Mouse (Mus musculus) forebrain, postnatal 0 days (tissue): Measurements from ENCODE around the gene Arid3a. TPM values are rescaled to one million over a fixed set of nuclear protein-coding genes. Genes with fewer than 3 reads are reported as not detected.
A peak's percentile ranks its signal among the peaks of the same experiment; 100 is the strongest.
"Not testable (repeated sequence)": the region's sequence is repeated elsewhere in the genome, so short reads cannot be mapped to it uniquely, and the experiment has no call there.

ENCODE experiments used
- ATAC-seq: fragments of 200-750 bp; cut with Nextera tagmentation; 2 replicates; pipeline ENCODE4 v1.8.0; 2017; ENCODE audit warnings: mild to moderate bottlenecking, moderate library complexity
- DNase-seq: peaks from one replicate; pipeline ENCODE4 v3.0.0-alpha.2; 2015
- H3K27ac ChIP-seq: fragments of 300-500 bp; sonication (generic); 2 replicates; pipeline ENCODE4 v1.5.1; 2014; ENCODE audit warnings: low read depth, mild to moderate bottlenecking, antibody characterized with exemption, low read length, moderate library complexity, mixed read lengths
- H3K27me3 ChIP-seq: fragments of 300-500 bp; sonication (generic); 2 replicates; pipeline ENCODE4 v1.6.1; 2014; ENCODE audit warnings: mild to moderate bottlenecking, low read length, mixed read lengths; ENCODE audit not compliant: insufficient read depth
- H3K36me3 ChIP-seq: fragments of 300-500 bp; sonication (generic); 2 replicates; pipeline ENCODE4 v1.6.1; 2014; ENCODE audit warnings: mild to moderate bottlenecking, moderate library complexity; ENCODE audit not compliant: insufficient read depth
- H3K4me1 ChIP-seq: fragments of 300-500 bp; sonication (generic); 2 replicates; pipeline ENCODE4 v1.6.1; 2014; ENCODE audit warnings: antibody characterized with exemption; ENCODE audit not compliant: insufficient read depth
- H3K4me2 ChIP-seq: fragments of 300-500 bp; sonication (generic); 2 replicates; pipeline ENCODE4 v1.6.1; 2014; ENCODE audit warnings: low read depth, mild to moderate bottlenecking, moderate library complexity
- H3K4me3 ChIP-seq: fragments of 300-500 bp; sonication (generic); 2 replicates; pipeline ENCODE4 v1.5.1; 2014; ENCODE audit warnings: low read depth, low read length, mixed read lengths
- H3K9ac ChIP-seq: fragments of 300-500 bp; sonication (generic); 2 replicates; pipeline ENCODE4 v1.6.1; 2014; ENCODE audit warnings: mild to moderate bottlenecking
- H3K9me3 ChIP-seq: fragments of 300-500 bp; sonication (generic); 2 replicates; pipeline ENCODE4 v1.6.1; 2016; ENCODE audit warnings: low read length
- CTCF ChIP-seq: sonication (generic); IDR thresholded peaks from 2 replicates; pipeline ENCODE4 v1.5.1; 2016; ENCODE audit warnings: antibody characterized with exemption, control low read depth, low read depth
- WGBS: fragments of 180-500 bp; shearing (Covaris S2); extraction: QIAGEN DNeasy Blood & Tissue Kit; methylation state at CpG from one replicate; pipeline ENCODE4 v1.1.7; 2014; 5-methylcytosine and 5-hydroxymethylcytosine counted together
- polyA plus RNA-seq: library from polyadenylated mRNA; unstranded; fragments of >200 nt; fragmentation: Nextera tagmentation; extraction: Ambion mirVana; gene quantifications from 2 replicates; pipeline ENCODE4 v1.2.1, GENCODE M21; 2015
- total RNA-seq: library from RNA; depleted of rRNA; stranded (reverse); fragments of >200 nt; gene quantifications from 2 replicates; pipeline ENCODE4 v1.2.3, GENCODE M21; 2014

Arid3a gene
- total and polyA plus RNA-seq, 2 experiments from 2014 or later = 2.1 to 7.9 TPM

DNA sequence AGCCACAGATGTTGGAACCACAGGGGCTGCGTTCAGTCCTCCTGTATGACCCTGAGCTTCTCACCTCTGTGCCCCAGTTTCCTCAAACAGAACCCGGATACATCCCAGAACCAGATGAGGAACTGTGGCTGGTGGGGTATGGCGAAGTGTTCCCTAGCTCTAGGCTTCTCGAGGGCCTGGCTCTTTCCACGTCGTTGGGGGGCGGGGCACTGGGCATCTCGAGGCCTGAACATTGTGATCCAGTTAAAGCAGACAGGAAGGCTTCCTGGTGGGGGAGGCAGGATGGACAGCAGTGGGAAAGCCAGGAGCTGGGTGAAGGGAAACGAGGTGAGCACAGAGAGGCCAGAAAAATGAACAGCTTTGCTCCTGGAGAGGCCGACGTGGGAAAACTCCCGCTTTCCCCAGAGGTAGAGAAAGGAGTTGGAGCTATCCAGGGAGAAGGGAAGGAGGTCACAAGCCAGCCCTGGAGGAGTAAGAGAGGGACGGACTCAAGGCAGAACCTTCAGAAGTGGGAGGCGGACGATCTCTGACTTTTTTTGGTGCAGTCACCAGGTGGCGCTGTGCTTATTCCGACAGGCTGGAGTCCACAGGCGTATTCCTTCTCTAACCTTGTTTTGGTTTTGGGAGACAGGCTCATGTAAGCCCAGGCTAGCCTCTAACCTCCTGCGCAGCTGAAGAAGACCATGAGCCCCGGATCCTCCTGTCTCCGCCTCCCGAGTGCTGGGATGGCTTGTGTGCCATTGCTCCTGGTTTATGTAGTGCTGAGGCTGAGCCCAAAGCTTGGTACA, 43.4 kb upstream of the Arid3a start:
- peak; percentile 84 for DNase-seq
- Histone ChIP-seq H3K4me3 (no peak overlapping the region), H3K4me2 (no peak overlapping the region), H3K27me3 (peaks cover 5% of the 10 kb centered on the region; the same call in 1 of the 2 replicates), H3K4me1 (no peaks in the 10 kb centered on the region), H3K36me3 (no peaks in the 10 kb centered on the region), H3K27ac (no peak overlapping the region), H3K9ac (no peak overlapping the region), H3K9me3 (no peaks in the 10 kb centered on the region)
- ATAC-seq = peak; percentile 67
- TF ChIP-seq CTCF = peak; percentile 84
- 15% methylated on average over 22 of the region's 22 CpGs for WGBS

DNA sequence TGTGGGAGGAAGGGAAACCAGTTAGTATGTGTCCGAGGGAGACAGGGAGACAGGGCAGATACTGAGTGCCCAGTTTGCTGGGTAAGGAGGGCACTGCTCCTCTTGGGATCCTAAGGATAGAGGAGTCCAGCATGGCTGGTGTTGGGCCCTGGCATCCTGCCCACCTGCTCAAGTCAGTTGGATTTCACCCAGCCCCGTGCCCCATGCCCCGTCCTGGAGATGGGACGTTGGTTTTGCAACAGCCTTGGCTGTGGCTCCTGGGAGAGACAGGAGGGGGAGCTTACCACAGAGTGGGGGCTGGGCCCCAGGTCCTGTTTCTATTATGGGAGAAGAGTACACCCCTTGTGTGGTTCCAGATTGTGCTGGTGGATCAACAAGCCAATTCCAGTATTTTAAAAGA, 42.4 kb upstream of the Arid3a start:
- no peak overlapping the region for H3K9ac ChIP-seq
- no peak overlapping the region for H3K27ac ChIP-seq
- WGBS = 45% methylated on average over 4 of the region's 4 CpGs
- H3K27me3 ChIP-seq = peaks cover 5% of the 10 kb centered on the region; the same call in 1 of the 2 replicates
- H3K4me3 ChIP-seq = no peak overlapping the region
- H3K4me1 ChIP-seq = no peaks in the 10 kb centered on the region
- no peak for TF ChIP-seq CTCF
- DNase-seq (no peak), ATAC-seq (no peak)
- no peak overlapping the region for H3K4me2 ChIP-seq
- H3K9me3 ChIP-seq = no peaks in the 10 kb centered on the region
- no peaks in the 10 kb centered on the region for H3K36me3 ChIP-seq

DNA sequence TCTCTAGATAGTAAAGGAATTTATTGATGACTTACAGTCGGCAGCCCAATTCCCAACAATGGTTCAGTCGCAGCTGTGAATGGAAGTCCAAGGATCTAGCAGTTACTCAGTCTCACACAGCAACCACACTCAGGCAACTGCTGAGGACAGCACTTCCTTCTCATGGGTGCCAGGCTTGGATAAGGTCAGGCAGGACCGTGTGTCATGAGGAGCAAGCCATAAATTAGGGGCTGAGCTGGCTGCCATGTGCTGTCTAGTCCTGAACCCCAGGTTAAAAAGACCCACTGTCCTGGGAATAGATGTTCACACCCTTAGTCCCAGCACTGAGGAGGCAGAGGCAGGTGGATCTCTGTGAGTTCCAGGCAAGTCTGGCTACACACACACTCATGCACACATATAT, 41.9 kb upstream of the Arid3a start:
- not testable (repeated sequence) for H3K27me3 ChIP-seq, H3K4me3 ChIP-seq, DNase-seq, H3K9ac ChIP-seq, ATAC-seq, H3K4me1 ChIP-seq, H3K27ac ChIP-seq, H3K9me3 ChIP-seq, H3K4me2 ChIP-seq, H3K36me3 ChIP-seq
- 85% methylated on average over 2 of the region's 3 CpGs for WGBS

DNA sequence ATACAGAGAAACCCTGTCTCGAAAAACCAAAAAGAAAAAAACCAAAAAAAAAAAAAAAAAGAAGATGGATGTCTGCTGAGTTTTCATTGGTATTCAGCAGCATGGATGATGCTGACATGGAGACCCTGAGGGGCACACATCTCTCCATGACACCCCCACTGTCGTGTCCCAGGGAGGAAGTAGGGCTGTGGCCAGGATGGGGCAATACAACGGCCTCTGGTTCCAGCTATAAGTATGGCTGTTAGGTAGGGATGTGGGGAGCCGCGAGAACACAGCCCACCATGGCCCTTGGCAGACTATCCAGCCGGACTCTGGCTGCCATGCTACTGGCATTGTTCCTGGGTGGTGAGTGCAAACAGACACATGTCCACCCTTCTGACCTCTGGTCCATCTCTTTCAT, 40.8 kb upstream of the Arid3a start, which contains the start of gene Elane:
Elane (plus strand) TSS at position 194 of the 400 bp plus-strand sequence.
- Histone ChIP-seq H3K4me2 (no peak within 1 kb of the TSS), H3K9ac (no peak within 1 kb of the TSS), H3K4me1 (no peaks in the 10 kb centered on the region), H3K27ac (no peak within 1 kb of the TSS), H3K9me3 (no peaks in the 10 kb centered on the region), H3K4me3 (no peak within 1 kb of the TSS), H3K27me3 (peaks cover 5% of the 10 kb centered on the region; the same call in 1 of the 2 replicates), H3K36me3 (no peaks in the 10 kb centered on the region)
- DNase-seq (no peak), ATAC-seq (no peak)
- TF ChIP-seq CTCF = no peak
- 80% methylated on average over 6 of the region's 6 CpGs for WGBS

DNA sequence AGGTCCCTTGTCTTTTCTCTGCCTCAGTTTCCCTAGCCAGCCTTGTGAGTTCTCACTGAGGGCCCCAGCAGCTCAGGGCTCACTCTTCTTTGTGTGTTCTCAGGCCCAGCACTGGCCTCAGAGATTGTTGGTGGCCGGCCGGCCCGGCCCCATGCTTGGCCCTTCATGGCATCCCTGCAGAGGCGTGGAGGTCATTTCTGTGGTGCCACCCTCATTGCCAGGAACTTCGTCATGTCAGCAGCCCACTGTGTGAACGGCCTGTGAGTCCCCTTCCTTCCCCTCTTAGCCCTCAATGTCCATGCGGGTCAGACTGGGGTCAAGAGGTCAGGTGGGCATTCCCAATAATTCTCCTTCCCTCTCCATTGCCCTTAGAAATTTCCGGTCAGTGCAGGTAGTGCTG, 40.2 kb upstream of the Arid3a start:
- Histone ChIP-seq H3K9ac (no peak overlapping the region), H3K4me2 (no peak overlapping the region), H3K27ac (no peak overlapping the region), H3K36me3 (no peaks in the 10 kb centered on the region), H3K27me3 (peaks cover 2% of the 10 kb centered on the region; the same call in 1 of the 2 replicates), H3K9me3 (no peaks in the 10 kb centered on the region), H3K4me3 (no peak overlapping the region), H3K4me1 (no peaks in the 10 kb centered on the region)
- TF ChIP-seq CTCF = no peak
- DNase-seq = no peak
- WGBS = 88% methylated on average over 8 of the region's 8 CpGs
- no peak for ATAC-seq

DNA sequence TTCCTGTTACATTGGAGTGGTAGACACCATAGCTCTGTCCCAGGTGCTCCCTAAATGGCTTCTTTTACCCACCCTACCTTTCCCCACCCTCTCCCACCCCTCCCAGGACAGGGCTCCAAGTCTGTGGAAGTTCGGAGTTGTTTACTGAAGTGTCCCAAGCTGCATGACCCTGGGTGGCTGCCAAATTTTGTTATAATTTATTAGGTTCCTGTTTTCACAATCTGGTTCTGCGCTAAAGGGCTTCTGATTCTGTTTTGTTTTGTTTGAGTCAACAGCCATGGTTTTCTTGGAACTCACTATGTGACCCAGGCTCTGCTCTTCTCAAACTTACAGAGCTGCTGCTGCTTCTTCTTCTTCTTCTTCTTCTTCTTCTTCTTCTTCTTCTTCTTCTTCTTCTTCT, 37.5 kb upstream of the Arid3a start:
- no peak for ATAC-seq
- no peaks in the 10 kb centered on the region for H3K9me3 ChIP-seq
- no peaks in the 10 kb centered on the region for H3K27me3 ChIP-seq
- H3K27ac ChIP-seq = no peak overlapping the region
- no peak overlapping the region for H3K9ac ChIP-seq
- 93% methylated on average over 2 of the region's 2 CpGs for WGBS
- DNase-seq = no peak
- no peak overlapping the region for H3K4me3 ChIP-seq
- H3K4me2 ChIP-seq = no peak overlapping the region
- TF ChIP-seq CTCF = no peak
- H3K36me3 ChIP-seq = no peaks in the 10 kb centered on the region
- no peaks in the 10 kb centered on the region for H3K4me1 ChIP-seq

DNA sequence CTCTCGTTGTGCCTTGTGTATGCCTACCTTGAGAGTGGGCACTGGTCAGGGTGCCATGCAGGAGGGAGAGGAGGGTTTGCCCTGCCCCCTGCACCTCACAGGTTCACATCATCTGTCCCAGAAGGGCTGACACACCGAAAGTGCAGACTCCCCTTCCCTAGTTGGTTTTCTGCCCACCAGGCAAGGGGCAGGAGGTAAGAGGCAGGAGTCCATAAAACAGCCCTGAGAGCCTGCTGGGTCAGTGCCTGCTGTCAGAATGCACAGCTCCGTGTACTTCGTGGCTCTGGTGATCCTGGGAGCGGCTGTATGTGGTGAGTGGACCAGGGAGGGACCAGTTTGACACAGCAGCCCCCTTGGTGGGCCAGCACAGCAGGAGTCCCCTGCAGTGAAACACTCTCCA, 36.2 kb upstream of the Arid3a start, which contains the start of gene Cfd:
Cfd (plus strand) TSS at position 184 of the 400 bp plus-strand sequence.
- H3K9ac ChIP-seq = no peak within 1 kb of the TSS
- H3K4me1 ChIP-seq = no peaks in the 10 kb centered on the region
- no peak for TF ChIP-seq CTCF
- no peak within 1 kb of the TSS for H3K4me2 ChIP-seq
- no peak for DNase-seq
- no peak for ATAC-seq
- 39% methylated on average over 5 of the region's 5 CpGs for WGBS
- peaks cover 8% of the 10 kb centered on the region; the same call in 1 of the 2 replicates for H3K36me3 ChIP-seq
- H3K27me3 ChIP-seq = no peaks in the 10 kb centered on the region
- no peak within 1 kb of the TSS for H3K4me3 ChIP-seq
- no peak within 1 kb of the TSS for H3K27ac ChIP-seq
- no peaks in the 10 kb centered on the region for H3K9me3 ChIP-seq
